Mouse (Mus musculus): ENCODE data around the gene Fancm.
"Not testable (repeated sequence)": the region's sequence is repeated elsewhere in the genome, so short reads cannot be mapped to it uniquely, and the experiment has no call there.

The Fancm gene

GRCm38 (mm10) chr12:65075085-65075732 is at the start of gene Fancm:
Fancm (plus strand) TSS chr12:65075603.
- peak; percentile 95 for DNase-seq (ENCODE audit: low read depth)

- no peak for DNase-seq (ENCODE audit: low read depth)
Observed at GRCm38 (mm10) chr12:65035839-65036189, 39.6 kb upstream of the Fancm start.

GRCm38 (mm10) chr12:65036190-65036870 is 39.1 kb upstream of the Fancm start, which contains the start of gene Prpf39:
Prpf39 (plus strand) TSS chr12:65036333.
- peak; percentile 97 for DNase-seq (ENCODE audit: low read depth)

- peak; percentile 17 for DNase-seq (ENCODE audit: low read depth)
Observed at GRCm38 (mm10) chr12:65036892-65037545, 38.4 kb upstream of the Fancm start.

GRCm38 (mm10) chr12:65037546-65037937 is 37.9 kb upstream of the Fancm start:
- peak; percentile 78 for DNase-seq (ENCODE audit: low read depth)

GRCm38 (mm10) chr12:65048799-65049198 is 26.6 kb upstream of the Fancm start:
- DNase-seq (ENCODE audit: low read depth): no peak

- DNase-seq (ENCODE audit: low read depth): no peak
Observed at GRCm38 (mm10) chr12:65058203-65058602, 17.2 kb upstream of the Fancm start.

- DNase-seq (ENCODE audit: low read depth): peak; percentile 4
Observed at GRCm38 (mm10) chr12:65061082-65061481, 14.3 kb upstream of the Fancm start.

- DNase-seq (ENCODE audit: low read depth): peak; percentile 44
Observed at GRCm38 (mm10) chr12:65065241-65065640, 10.2 kb upstream of the Fancm start.

GRCm38 (mm10) chr12:65066234-65066633 is 9.2 kb upstream of the Fancm start:
- DNase-seq (ENCODE audit: low read depth): no peak

GRCm38 (mm10) chr12:65068409-65068808 is 7.0 kb upstream of the Fancm start:
- peak; percentile 66 for DNase-seq (ENCODE audit: low read depth)

GRCm38 (mm10) chr12:65072911-65073610 is 2.3 kb upstream of the Fancm start:
- DNase-seq (ENCODE audit: low read depth): no peak

- DNase-seq (ENCODE audit: low read depth): peak; percentile 99
Observed at GRCm38 (mm10) chr12:65073611-65074178, 1.7 kb upstream of the Fancm start, which contains the start of gene Fkbp3. Fkbp3 (minus strand) TSS chr12:65074007.

- DNase-seq (ENCODE audit: low read depth): peak; percentile 18
Observed at GRCm38 (mm10) chr12:65074651-65075050, 752 bp upstream of the Fancm start.

GRCm38 (mm10) chr12:65075733-65076310 is 419 bp downstream of the Fancm start:
- DNase-seq (ENCODE audit: low read depth): peak; percentile 36

- DNase-seq (ENCODE audit: low read depth): no peak
Observed at GRCm38 (mm10) chr12:65076906-65077305, 1.5 kb downstream of the Fancm start.

- DNase-seq (ENCODE audit: low read depth): no peak
Observed at GRCm38 (mm10) chr12:65108746-65109145, 33.3 kb downstream of the Fancm start.

GRCm38 (mm10) chr12:65111503-65111902 is 36.1 kb downstream of the Fancm start:
- DNase-seq (ENCODE audit: low read depth): no peak

GRCm38 (mm10) chr12:65112811-65113210 is 37.4 kb downstream of the Fancm start:
- no peak for DNase-seq (ENCODE audit: low read depth)

GRCm38 (mm10) chr12:65113925-65114324 is 38.5 kb downstream of the Fancm start:
- no peak for DNase-seq (ENCODE audit: low read depth)

GRCm38 (mm10) chr12:65114978-65115377 is 39.6 kb downstream of the Fancm start:
- not testable (repeated sequence) for DNase-seq (ENCODE audit: low read depth)

GRCm38 (mm10) chr12:65118968-65119367 is 43.6 kb downstream of the Fancm start:
- no peak for DNase-seq (ENCODE audit: low read depth)
